Mouse (Mus musculus): Measurements from ENCODE around the gene Galnt18. TPM values are rescaled to one million over a fixed set of nuclear protein-coding genes. Genes with fewer than 3 reads are reported as not detected.

Galnt18 gene
- polyA plus RNA-seq, 1 experiment from 2014 or later: 18.8 TPM

- ATAC-seq (ENCODE audit: low FRiP score, low read depth): no peak
- Histone ChIP-seq H3K9ac (no peak overlapping the region), H3K36me3 (no peaks in the 10 kb centered on the region), H3K4me3 (no peak overlapping the region), H3K9me3 (no peaks in the 10 kb centered on the region), H3K27ac (no peak overlapping the region), H3K4me2 (replicated peaks) (no peak overlapping the region), H3K27me3 (no peaks in the 10 kb centered on the region), H3K4me1 (peaks cover 10% of the 10 kb centered on the region)
- WGBS: 77% methylated on average over 1 of the region's 1 CpGs
These were observed 258.9 kb downstream of the Galnt18 start for GRCm38 (mm10) chr7:111520881-111521280.

GRCm38 (mm10) chr7:111518581-111519242 lies 261.1 kb downstream of the Galnt18 start:
- no peaks in the 10 kb centered on the region for H3K36me3 ChIP-seq
- no peak overlapping the region for H3K27ac ChIP-seq
- no peak overlapping the region for H3K9ac ChIP-seq
- H3K4me1 ChIP-seq: 0 out of 2 replicates have a peak, but pooled peaks cover 4% of the 10 kb centered on the region
- H3K27me3 ChIP-seq: no peaks in the 10 kb centered on the region
- ATAC-seq (ENCODE audit: low FRiP score, low read depth): no peak
- H3K9me3 ChIP-seq: no peaks in the 10 kb centered on the region
- no peak overlapping the region for H3K4me2 ChIP-seq (replicated peaks)
- 83% methylated on average over 8 of the region's 8 CpGs for WGBS
- H3K4me3 ChIP-seq: no peak overlapping the region

- 39% methylated on average over 1 of the region's 1 CpGs for WGBS
These were observed 262.9 kb downstream of the Galnt18 start for GRCm38 (mm10) chr7:111516882-111517281.

GRCm38 (mm10) chr7:111515471-111515870 lies 264.3 kb downstream of the Galnt18 start:
- no peak for ATAC-seq (ENCODE audit: low FRiP score, low read depth)
- H3K27ac ChIP-seq: no peak overlapping the region

More at GRCm38 (mm10) chr7:111516882-111517281, 262.9 kb downstream of the Galnt18 start:
- no peaks in the 10 kb centered on the region for H3K9me3 ChIP-seq
- no peaks in the 10 kb centered on the region for H3K27me3 ChIP-seq
- no peak overlapping the region for H3K4me3 ChIP-seq
- H3K36me3 ChIP-seq: no peaks in the 10 kb centered on the region
- ATAC-seq (ENCODE audit: low FRiP score, low read depth): no peak
- 0 out of 2 replicates have a peak, but pooled peaks cover 4% of the 10 kb centered on the region for H3K4me1 ChIP-seq
- H3K9ac ChIP-seq: no peak overlapping the region
- no peak overlapping the region for H3K4me2 ChIP-seq (replicated peaks)
- H3K27ac ChIP-seq: no peak overlapping the region

GRCm38 (mm10) chr7:111509167-111509854 lies 270.5 kb downstream of the Galnt18 start:
- no peak for ATAC-seq (ENCODE audit: low FRiP score, low read depth)

More at GRCm38 (mm10) chr7:111515471-111515870, 264.3 kb downstream of the Galnt18 start:
- Histone ChIP-seq H3K9ac (no peak overlapping the region), H3K36me3 (no peaks in the 10 kb centered on the region), H3K4me2 (replicated peaks) (no peak overlapping the region), H3K27me3 (no peaks in the 10 kb centered on the region), H3K9me3 (no peaks in the 10 kb centered on the region), H3K4me3 (no peak overlapping the region), H3K4me1 (0 out of 2 replicates have a peak, but pooled peaks cover 4% of the 10 kb centered on the region)
- WGBS: 93% methylated on average over 2 of the region's 2 CpGs

GRCm38 (mm10) chr7:111500616-111501015 lies 279.2 kb downstream of the Galnt18 start:
- no peak for ATAC-seq (ENCODE audit: low FRiP score, low read depth)
- H3K27me3 ChIP-seq: no peaks in the 10 kb centered on the region
- 73% methylated on average over 2 of the region's 2 CpGs for WGBS
- H3K27ac ChIP-seq: no peak overlapping the region
- no peak overlapping the region for H3K9ac ChIP-seq
- no peaks in the 10 kb centered on the region for H3K9me3 ChIP-seq
- no peak overlapping the region for H3K4me2 ChIP-seq (replicated peaks)
- no peaks in the 10 kb centered on the region for H3K36me3 ChIP-seq
- no peak overlapping the region for H3K4me3 ChIP-seq
- no peaks in the 10 kb centered on the region for H3K4me1 ChIP-seq

More at GRCm38 (mm10) chr7:111509167-111509854, 270.5 kb downstream of the Galnt18 start:
- no peak overlapping the region for H3K4me2 ChIP-seq (replicated peaks)
- H3K4me3 ChIP-seq: no peak overlapping the region
- no peak overlapping the region for H3K27ac ChIP-seq
- H3K9me3 ChIP-seq: no peaks in the 10 kb centered on the region
- H3K4me1 ChIP-seq: no peaks in the 10 kb centered on the region
- WGBS: 59% methylated on average over 2 of the region's 2 CpGs
- no peaks in the 10 kb centered on the region for H3K27me3 ChIP-seq
- no peak overlapping the region for H3K9ac ChIP-seq
- H3K36me3 ChIP-seq: no peaks in the 10 kb centered on the region

- 47% methylated on average over 2 of the region's 2 CpGs for WGBS
- ATAC-seq (ENCODE audit: low FRiP score, low read depth): no peak
- H3K4me2 ChIP-seq (replicated peaks): no peak overlapping the region
These were observed 280.5 kb downstream of the Galnt18 start for GRCm38 (mm10) chr7:111499255-111499790.

GRCm38 (mm10) chr7:111497191-111497590 lies 282.6 kb downstream of the Galnt18 start:
- no peak overlapping the region for H3K27ac ChIP-seq
- H3K9me3 ChIP-seq: no peaks in the 10 kb centered on the region
- no peak overlapping the region for H3K9ac ChIP-seq
- H3K4me1 ChIP-seq: no peaks in the 10 kb centered on the region
- no peak overlapping the region for H3K4me3 ChIP-seq
- ATAC-seq (ENCODE audit: low FRiP score, low read depth): no peak
- H3K36me3 ChIP-seq: no peaks in the 10 kb centered on the region
- H3K27me3 ChIP-seq: no peaks in the 10 kb centered on the region
- no peak overlapping the region for H3K4me2 ChIP-seq (replicated peaks)
- 66% methylated on average over 6 of the region's 6 CpGs for WGBS

More at GRCm38 (mm10) chr7:111499255-111499790, 280.5 kb downstream of the Galnt18 start:
- Histone ChIP-seq H3K4me1 (no peaks in the 10 kb centered on the region), H3K9ac (no peak overlapping the region), H3K27ac (no peak overlapping the region), H3K9me3 (no peaks in the 10 kb centered on the region), H3K36me3 (no peaks in the 10 kb centered on the region), H3K4me3 (no peak overlapping the region), H3K27me3 (no peaks in the 10 kb centered on the region)

- Histone ChIP-seq H3K36me3 (no peaks in the 10 kb centered on the region), H3K27ac (no peak overlapping the region), H3K9ac (no peak overlapping the region), H3K9me3 (no peaks in the 10 kb centered on the region), H3K4me3 (no peak overlapping the region), H3K4me2 (replicated peaks) (no peak overlapping the region), H3K27me3 (no peaks in the 10 kb centered on the region), H3K4me1 (no peaks in the 10 kb centered on the region)
- WGBS: 54% methylated on average over 5 of the region's 5 CpGs
- ATAC-seq (ENCODE audit: low FRiP score, low read depth): no peak
These were observed 287.4 kb downstream of the Galnt18 start for GRCm38 (mm10) chr7:111492242-111492949.

GRCm38 (mm10) chr7:111491566-111491965 lies 288.2 kb downstream of the Galnt18 start:
- no peaks in the 10 kb centered on the region for H3K9me3 ChIP-seq
- no peak overlapping the region for H3K4me2 ChIP-seq (replicated peaks)
- no peak overlapping the region for H3K9ac ChIP-seq
- H3K36me3 ChIP-seq: no peaks in the 10 kb centered on the region
- H3K4me3 ChIP-seq: no peak overlapping the region
- 93% methylated on average over 2 of the region's 2 CpGs for WGBS
- H3K27me3 ChIP-seq: no peaks in the 10 kb centered on the region
- no peak for ATAC-seq (ENCODE audit: low FRiP score, low read depth)
- H3K27ac ChIP-seq: no peak overlapping the region
- H3K4me1 ChIP-seq: no peaks in the 10 kb centered on the region

GRCm38 (mm10) chr7:111486811-111487333 lies 292.9 kb downstream of the Galnt18 start:
- H3K27ac ChIP-seq: no peak overlapping the region
- no peaks in the 10 kb centered on the region for H3K36me3 ChIP-seq
- H3K9me3 ChIP-seq: no peaks in the 10 kb centered on the region
- no peak overlapping the region for H3K9ac ChIP-seq
- no peak overlapping the region for H3K4me2 ChIP-seq (replicated peaks)
- peaks cover 21% of the 10 kb centered on the region for H3K4me1 ChIP-seq
- WGBS: 75% methylated on average over 3 of the region's 3 CpGs
- no peak for ATAC-seq (ENCODE audit: low FRiP score, low read depth)
- H3K4me3 ChIP-seq: no peak overlapping the region
- no peaks in the 10 kb centered on the region for H3K27me3 ChIP-seq

- H3K4me3 ChIP-seq: no peak overlapping the region
- ATAC-seq (ENCODE audit: low FRiP score, low read depth): no peak
- H3K4me2 ChIP-seq (replicated peaks): no peak overlapping the region
- no peaks in the 10 kb centered on the region for H3K27me3 ChIP-seq
- H3K4me1 ChIP-seq: peaks cover 21% of the 10 kb centered on the region
- H3K27ac ChIP-seq: no peak overlapping the region
- no peaks in the 10 kb centered on the region for H3K36me3 ChIP-seq
- H3K9ac ChIP-seq: no peak overlapping the region
- 79% methylated on average over 4 of the region's 4 CpGs for WGBS
- H3K9me3 ChIP-seq: no peaks in the 10 kb centered on the region
These were observed 295.9 kb downstream of the Galnt18 start for GRCm38 (mm10) chr7:111483896-111484295.
